Mouse (Mus musculus) forebrain, embryonic 11.5 days (tissue): ENCODE measurements around the gene Notum. TPM values are rescaled to one million over a fixed set of nuclear protein-coding genes. Genes with fewer than 3 reads are reported as not detected.

Experiments
- ATAC-seq: fragments of 200-750 bp; cut with Nextera tagmentation; replicated peaks from 2 replicates; pipeline ENCODE4 v1.8.0; 2017; ENCODE audit warnings: moderate TSS enrichment; ENCODE audit not compliant: low FRiP score
- DNase-seq: peaks from one replicate; pipeline ENCODE4 v3.0.0-alpha.2; 2017; ENCODE audit warnings: low spot score
- H3K27ac ChIP-seq: fragments of 300-500 bp; sonication (generic); 2 replicates; pipeline ENCODE4 v1.5.1; 2014; ENCODE audit warnings: low read depth, low read length
- H3K27me3 ChIP-seq: fragments of 300-500 bp; sonication (generic); 2 replicates; pipeline ENCODE4 v1.6.1; 2014; ENCODE audit warnings: mild to moderate bottlenecking, low read length, mixed read lengths; ENCODE audit not compliant: control insufficient read depth, insufficient read depth
- H3K36me3 ChIP-seq: fragments of 300-500 bp; sonication (generic); 2 replicates; pipeline ENCODE4 v1.6.1; 2014; ENCODE audit warnings: mild to moderate bottlenecking, low read length, moderate library complexity, mixed read lengths; ENCODE audit not compliant: control insufficient read depth, insufficient read depth
- H3K4me1 ChIP-seq: fragments of 300-500 bp; sonication (generic); replicated peaks from 2 replicates; pipeline ENCODE4 v1.6.1; 2014; ENCODE audit warnings: low read length, mixed read lengths; ENCODE audit not compliant: control insufficient read depth, insufficient read depth
- H3K4me2 ChIP-seq: fragments of 300-500 bp; sonication (generic); 2 replicates; pipeline ENCODE4 v1.6.1; 2014; ENCODE audit warnings: low read depth, mild to moderate bottlenecking, low read length, moderate library complexity, mixed read lengths; ENCODE audit not compliant: severe bottlenecking
- H3K4me3 ChIP-seq: fragments of 300-500 bp; sonication (generic); 2 replicates; pipeline ENCODE4 v1.5.1; 2014; ENCODE audit warnings: low read depth, low read length
- H3K9ac ChIP-seq: fragments of 300-500 bp; sonication (generic); 2 replicates; pipeline ENCODE4 v1.6.1; 2014; ENCODE audit warnings: low read length
- H3K9me3 ChIP-seq: fragments of 300-500 bp; sonication (generic); 2 replicates; pipeline ENCODE4 v1.6.1; 2016; ENCODE audit warnings: low read length, mixed read lengths; ENCODE audit not compliant: control insufficient read depth
- WGBS: fragments of 180-500 bp; shearing (Covaris S2); extraction: QIAGEN DNeasy Blood & Tissue Kit; methylation state at CpG from one replicate; pipeline ENCODE4 v1.1.7; 2014; 5-methylcytosine and 5-hydroxymethylcytosine counted together
- polyA plus RNA-seq: library from polyadenylated mRNA; unstranded; fragments of >200 nt; fragmentation: Nextera tagmentation; extraction: Ambion mirVana; gene quantifications from 2 replicates; pipeline ENCODE4 v1.2.1, GENCODE M21; 2014

Notum gene
- polyA plus RNA-seq, 1 experiment from 2014 or later = 0.61 TPM

- peaks cover 11% of the 10 kb centered on the region; the same call in 1 of the 2 replicates for H3K4me1 ChIP-seq
- WGBS = 95% methylated on average over 6 of the region's 6 CpGs
- H3K27ac ChIP-seq = no peak overlapping the region
- no peak overlapping the region for H3K9ac ChIP-seq
- H3K36me3 ChIP-seq = no peaks in the 10 kb centered on the region; the same call in 1 of the 2 replicates
- DNase-seq = no peak
- no peaks in the 10 kb centered on the region for H3K27me3 ChIP-seq
- no peak for ATAC-seq
- H3K4me2 ChIP-seq = no peak overlapping the region
- no peaks in the 10 kb centered on the region for H3K9me3 ChIP-seq
- H3K4me3 ChIP-seq = no peak overlapping the region
Observed at GRCm38 (mm10) chr11:120615167-120615566, 45.8 kb downstream of the Notum start.

GRCm38 (mm10) chr11:120613976-120614375, 47.0 kb downstream of the Notum start:
- H3K9ac ChIP-seq = no peak overlapping the region
- peaks cover 11% of the 10 kb centered on the region; the same call in 1 of the 2 replicates for H3K4me1 ChIP-seq
- no peak for ATAC-seq
- H3K9me3 ChIP-seq = no peaks in the 10 kb centered on the region
- DNase-seq = no peak
- H3K4me3 ChIP-seq = no peak overlapping the region
- H3K27ac ChIP-seq = no peak overlapping the region
- WGBS = 89% methylated on average over 8 of the region's 8 CpGs
- H3K27me3 ChIP-seq = no peaks in the 10 kb centered on the region
- H3K36me3 ChIP-seq = no peaks in the 10 kb centered on the region; the same call in 1 of the 2 replicates
- no peak overlapping the region for H3K4me2 ChIP-seq

GRCm38 (mm10) chr11:120613481-120613972, 47.4 kb downstream of the Notum start:
- H3K36me3 ChIP-seq = no peaks in the 10 kb centered on the region; the same call in 1 of the 2 replicates
- no peak overlapping the region for H3K4me3 ChIP-seq
- DNase-seq (peak; percentile 51), ATAC-seq (no peak)
- H3K9me3 ChIP-seq = no peaks in the 10 kb centered on the region
- 86% methylated on average over 10 of the region's 10 CpGs for WGBS
- H3K9ac ChIP-seq = no peak overlapping the region
- no peak overlapping the region for H3K27ac ChIP-seq
- H3K4me1 ChIP-seq = peaks cover 11% of the 10 kb centered on the region; the same call in 1 of the 2 replicates
- no peaks in the 10 kb centered on the region for H3K27me3 ChIP-seq
- no peak overlapping the region for H3K4me2 ChIP-seq

GRCm38 (mm10) chr11:120612763-120613162, 48.2 kb downstream of the Notum start:
- Histone ChIP-seq H3K4me1 (peaks cover 13% of the 10 kb centered on the region; the same call in 1 of the 2 replicates), H3K9me3 (no peaks in the 10 kb centered on the region), H3K9ac (no peak overlapping the region), H3K4me2 (no peak overlapping the region), H3K36me3 (no peaks in the 10 kb centered on the region; the same call in 1 of the 2 replicates), H3K4me3 (no peak overlapping the region), H3K27ac (no peak overlapping the region), H3K27me3 (no peaks in the 10 kb centered on the region)
- ATAC-seq = 0 out of 2 replicates have a peak, but pooled peaks have one; percentile 11
- 47% methylated on average over 6 of the region's 6 CpGs for WGBS
- peak; percentile 87 for DNase-seq

- Histone ChIP-seq H3K4me3 (no peak overlapping the region), H3K27ac (no peak overlapping the region), H3K4me2 (no peak overlapping the region), H3K9ac (no peak overlapping the region), H3K9me3 (no peaks in the 10 kb centered on the region), H3K27me3 (no peaks in the 10 kb centered on the region), H3K36me3 (no peaks in the 10 kb centered on the region; the same call in 1 of the 2 replicates), H3K4me1 (peaks cover 2% of the 10 kb centered on the region; the same call in 1 of the 2 replicates)
- ATAC-seq = no peak
- 79% methylated on average over 9 of the region's 9 CpGs for WGBS
- peak; percentile 50 for DNase-seq
Observed at GRCm38 (mm10) chr11:120610477-120611046, 50.4 kb downstream of the Notum start.

- peak; percentile 59 for DNase-seq
- no peak overlapping the region for H3K27ac ChIP-seq
- peaks cover 2% of the 10 kb centered on the region; the same call in 1 of the 2 replicates for H3K4me1 ChIP-seq
- no peak overlapping the region for H3K4me3 ChIP-seq
- no peaks in the 10 kb centered on the region for H3K9me3 ChIP-seq
- ATAC-seq = no peak; the same call in 1 of the 2 replicates
- no peaks in the 10 kb centered on the region for H3K27me3 ChIP-seq
- no peaks in the 10 kb centered on the region; the same call in 1 of the 2 replicates for H3K36me3 ChIP-seq
- peak overlapping the region; percentile 8; the same call in 1 of the 2 replicates for H3K9ac ChIP-seq
- WGBS = 34% methylated on average over 8 of the region's 8 CpGs
- H3K4me2 ChIP-seq = no peak overlapping the region
Observed at GRCm38 (mm10) chr11:120609250-120609649, 51.7 kb downstream of the Notum start.

GRCm38 (mm10) chr11:120608241-120609034, 52.5 kb downstream of the Notum start, which contains the start of gene Npb:
Gene Npb (plus strand): TSS chr11:120608477.
- Histone ChIP-seq H3K4me3 (peak within 1 kb of the TSS; percentile 16; the same call in 1 of the 2 replicates), H3K9ac (peak within 1 kb of the TSS; percentile 37), H3K4me2 (peak within 1 kb of the TSS; percentile 40), H3K9me3 (no peaks in the 10 kb centered on the region), H3K27me3 (no peaks in the 10 kb centered on the region), H3K4me1 (peaks cover 2% of the 10 kb centered on the region; the same call in 1 of the 2 replicates), H3K36me3 (peaks cover under 1% of the 10 kb centered on the region; the same call in 1 of the 2 replicates), H3K27ac (no peak within 1 kb of the TSS)
- DNase-seq = peak; percentile 63
- ATAC-seq = 0 out of 2 replicates have a peak, but pooled peaks have one; percentile 19
- 4% methylated on average over 45 of the region's 45 CpGs for WGBS

GRCm38 (mm10) chr11:120606764-120607163, 54.2 kb downstream of the Notum start:
- no peaks in the 10 kb centered on the region for H3K27me3 ChIP-seq
- H3K27ac ChIP-seq = no peak overlapping the region
- 80% methylated on average over 4 of the region's 4 CpGs for WGBS

More at GRCm38 (mm10) chr11:120606764-120607163, 54.2 kb downstream of the Notum start:
- no peak overlapping the region for H3K4me3 ChIP-seq
- no peak overlapping the region for H3K4me2 ChIP-seq
- DNase-seq = no peak
- no peak overlapping the region for H3K9ac ChIP-seq
- no peak for ATAC-seq
- H3K9me3 ChIP-seq = no peaks in the 10 kb centered on the region
- peaks cover 2% of the 10 kb centered on the region; the same call in 1 of the 2 replicates for H3K36me3 ChIP-seq
- peaks cover 2% of the 10 kb centered on the region; the same call in 1 of the 2 replicates for H3K4me1 ChIP-seq
